12 mouse cellular contexts compared by ENCODE assay signal in the genomic region with DNA sequence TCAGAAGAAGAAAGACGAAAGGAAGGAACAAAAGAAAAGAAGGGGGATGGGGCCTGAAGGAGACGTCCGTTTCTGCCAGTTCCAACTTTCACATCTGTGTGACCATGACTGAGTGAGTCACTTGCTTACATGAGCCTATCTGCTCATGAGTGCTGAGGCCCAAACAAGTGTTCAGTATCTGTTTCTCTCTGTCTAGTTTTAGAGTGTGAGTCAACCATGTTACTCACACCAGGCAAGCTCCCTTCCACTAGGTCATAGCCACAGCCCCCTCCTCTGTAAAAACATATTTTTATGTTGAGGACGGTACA. TPM values are rescaled to one million over a fixed set of nuclear protein-coding genes. Genes with fewer than 3 reads are reported as not detected.
DNase-seq lines count a peak whose midpoint lies in the region; ATAC-seq and TF ChIP-seq lines count a peak whose summit lies in the region.
"Had no signal": no experiment of that assay in that cellular context is flagged by ENCODE, and none has a peak within 500 bp of the region (broad histone marks: within the 10 kb centered on the region; RNA-seq: fewer than 3 reads in every experiment).

No protein-coding gene starts in this region.

- no peak for DNase-seq in kidney, postnatal 4 days
- peak; percentile 19 for DNase-seq in Patski (ENCODE audit: low read depth, low spot score)
- peak; percentile 33 for DNase-seq in intestine, embryonic 14.5 days (ENCODE audit: low spot score)
- no peak for DNase-seq in gastrocnemius, adult 8-10 months (ENCODE audit: low spot score in 2 of 2)
- no peak for DNase-seq in urinary bladder, postnatal 25 days (ENCODE audit: low spot score)
- no peak for DNase-seq in cerebellum, adult 11 months
- DNase-seq: lung, adult 2 months; thymus, adult 2 months had no signal

- no peaks in the 10 kb centered on the region for H3K36me3 ChIP-seq in kidney, embryonic 15.5 days
- H3K36me3 ChIP-seq in intestine, embryonic 14.5 days (ENCODE audit: control insufficient read depth, insufficient read depth, low read length) = no peaks in the 10 kb centered on the region
- H3K36me3 ChIP-seq: heart, embryonic 15.5 days had no signal

- no peaks in the 10 kb centered on the region for H3K27me3 ChIP-seq in kidney, embryonic 15.5 days
- peaks cover 3% of the 10 kb centered on the region for H3K27me3 ChIP-seq in Patski
- no peaks in the 10 kb centered on the region for H3K27me3 ChIP-seq in intestine, embryonic 14.5 days (replicated peaks; ENCODE audit: control insufficient read depth, insufficient read depth, low read length)
- H3K27me3 ChIP-seq: heart, embryonic 15.5 days had no signal

- H3K4me3 ChIP-seq in kidney, embryonic 15.5 days (replicated peaks) = no peak overlapping the region
- H3K4me3 ChIP-seq in intestine, embryonic 14.5 days (ENCODE audit: low read depth, low read length) = no peak overlapping the region
- H3K4me3 ChIP-seq: heart, embryonic 15.5 days had no signal

- no peak overlapping the region for H3K9ac ChIP-seq in kidney, embryonic 15.5 days
- H3K9ac ChIP-seq in intestine, embryonic 14.5 days (ENCODE audit: low read length) = no peak overlapping the region
- H3K9ac ChIP-seq: heart, embryonic 15.5 days had no signal

- 73% methylated on average over 4 of the region's 4 CpGs for WGBS in kidney, embryonic 15.5 days
- 84% methylated on average over 4 of the region's 4 CpGs for WGBS in intestine, embryonic 14.5 days

- H3K9me3 ChIP-seq in kidney, embryonic 15.5 days (replicated peaks) = no peaks in the 10 kb centered on the region
- H3K9me3 ChIP-seq in intestine, embryonic 14.5 days (ENCODE audit: control insufficient read depth, low read length) = no peaks in the 10 kb centered on the region
- H3K9me3 ChIP-seq: heart, embryonic 15.5 days had no signal

- H3K4me2 ChIP-seq in kidney, embryonic 15.5 days = no peak overlapping the region
- no peak overlapping the region for H3K4me2 ChIP-seq in intestine, embryonic 14.5 days (ENCODE audit: low read length)
- H3K4me2 ChIP-seq: heart, embryonic 15.5 days had no signal

- 0 out of 2 replicates have a peak overlapping the region, but pooled peaks have one; percentile 76 for H3K27ac ChIP-seq in kidney, embryonic 15.5 days
- H3K27ac ChIP-seq in intestine, embryonic 14.5 days (ENCODE audit: low read depth) = no peak overlapping the region

- peaks cover 11% of the 10 kb centered on the region for H3K4me1 ChIP-seq in kidney, embryonic 15.5 days
- H3K4me1 ChIP-seq in intestine, embryonic 14.5 days (replicated peaks; ENCODE audit: control insufficient read depth, insufficient read depth, low read length) = no peaks in the 10 kb centered on the region

- CTCF ChIA-PET in Patski (lab: Charles Lee) = interaction anchor here (0.9 to 1.3 kb wide), 3 partner anchors 8 to 60 kb away, joined by 3 to 4 read pairs (median 4); no protein-coding TSS in a partner anchor

- TF ChIP-seq CTCF in Patski (IDR thresholded peaks at IDR 0.05) = no peak

- POLR2A ChIA-PET in Patski (lab: Charles Lee) = no interaction called here

- ATAC-seq in kidney, embryonic 15.5 days (replicated peaks; ENCODE audit: low FRiP score) = no peak
- ATAC-seq in Patski = peak; percentile 73
- ATAC-seq in intestine, embryonic 14.5 days (replicated peaks; ENCODE audit: low FRiP score, low TSS enrichment, low read depth) = no peak
- 0 out of 2 replicates have a peak, but pooled peaks have one; percentile 5 for ATAC-seq in megakaryocyte progenitor cell, adult 5-6 weeks (replicated peaks; ENCODE audit: poor library complexity)
- ATAC-seq: inflammation-experienced regulatory T-cells, adult 6 months had no signal

- in situ Hi-C loops in Patski (cut with MboI; ENCODE audit: low pct_unique_long_range_greater_than_20kb) = no loop called here

RNA-seq across cellular contexts. Expression of gene Slc16a10, which starts 10.4 kb away (rescaled TPM):
- 12.5 and 12.7 TPM in 2 replicates for polyA plus RNA-seq in kidney, embryonic 15.5 days (2015; fragmentation: Nextera tagmentation; extraction: Ambion mirVana)
- 9.1 TPM for polyA plus RNA-seq in Patski (2021)
- polyA plus RNA-seq in intestine, embryonic 14.5 days (2014; fragmentation: Nextera tagmentation; extraction: Ambion mirVana) = 26.2 and 26.6 TPM in 2 replicates
- total RNA-seq in megakaryocyte progenitor cell, adult 5-6 weeks (2015) = 39.2 and 40.8 TPM in 2 replicates
- total RNA-seq in megakaryocyte progenitor cell, adult 5-6 weeks (2017) = 23.9 and 24.4 TPM in 2 replicates
- 10 to 100 TPM; 38.7 to 56.1 (median 46.4) TPM for total RNA-seq in gastrocnemius, adult 8-10 months (2022)

Comparison
In these comparisons a context has a peak if more than half of its experiments do, and no peak if none do; other contexts are left out.
1. ATAC-seq: peak in Patski (single experiment) and megakaryocyte progenitor cell, adult 5-6 weeks (single experiment); none in kidney, embryonic 15.5 days (single experiment) and intestine, embryonic 14.5 days (single experiment).
2. DNase-seq: peak in Patski (single experiment) and intestine, embryonic 14.5 days (single experiment); none in kidney, postnatal 4 days (0 of 2), gastrocnemius, adult 8-10 months (0 of 2), urinary bladder, postnatal 25 days (single experiment) and cerebellum, adult 11 months (single experiment).